Mouse (Mus musculus) stomach, postnatal 0 days (tissue): ENCODE results near the gene Myzap. TPM values are rescaled to one million over a fixed set of nuclear protein-coding genes. Genes with fewer than 3 reads are reported as not detected.
A peak's percentile ranks its signal among the peaks of the same experiment; 100 is the strongest.

Experiments
- ATAC-seq: fragments of 200-750 bp; cut with Nextera tagmentation; 2 replicates; pipeline ENCODE4 v1.8.0; 2017; ENCODE audit not compliant: low FRiP score, low TSS enrichment
- DNase-seq: peaks from one replicate; pipeline ENCODE4 v3.0.0-alpha.2; 2016; ENCODE audit warnings: low spot score
- H3K27ac ChIP-seq: fragments of 300-500 bp; sonication (generic); replicated peaks from 2 replicates; pipeline ENCODE4 v1.5.1; 2014; ENCODE audit warnings: mild to moderate bottlenecking, control low read depth
- H3K27me3 ChIP-seq: fragments of 300-500 bp; sonication (generic); 2 replicates; pipeline ENCODE4 v1.6.1; 2014; ENCODE audit warnings: low read length; ENCODE audit not compliant: control insufficient read depth, insufficient read depth
- H3K36me3 ChIP-seq: fragments of 300-500 bp; sonication (generic); 2 replicates; pipeline ENCODE4 v1.6.1; 2014; ENCODE audit warnings: low read length, mixed read lengths; ENCODE audit not compliant: control insufficient read depth, insufficient read depth
- H3K4me1 ChIP-seq: fragments of 300-500 bp; sonication (generic); replicated peaks from 2 replicates; pipeline ENCODE4 v1.6.1; 2014; ENCODE audit warnings: antibody characterized with exemption; ENCODE audit not compliant: control insufficient read depth, insufficient read depth
- H3K4me2 ChIP-seq: fragments of 300-500 bp; sonication (generic); replicated peaks from 2 replicates; pipeline ENCODE4 v1.6.1; 2014; ENCODE audit warnings: low read depth, mild to moderate bottlenecking, control low read depth, moderate library complexity
- H3K4me3 ChIP-seq: fragments of 300-500 bp; sonication (generic); 2 replicates; pipeline ENCODE4 v1.5.1; 2014; ENCODE audit warnings: low read depth, low read length, control low read depth
- H3K9ac ChIP-seq: fragments of 300-500 bp; sonication (generic); 2 replicates; pipeline ENCODE4 v1.6.1; 2014; ENCODE audit warnings: mild to moderate bottlenecking, low read length, control low read depth, mixed read lengths
- H3K9me3 ChIP-seq: fragments of 300-500 bp; sonication (generic); 2 replicates; pipeline ENCODE4 v1.6.1; 2016; ENCODE audit warnings: low read length; ENCODE audit not compliant: control insufficient read depth
- CTCF ChIP-seq: IDR thresholded peaks from 2 replicates; pipeline ENCODE4 v1.5.1; 2016; ENCODE audit warnings: antibody characterized with exemption, low read depth, mild to moderate bottlenecking, moderate library complexity
- EP300 ChIP-seq: optimal IDR thresholded peaks from 2 replicates; pipeline ENCODE3; 2016; ENCODE audit warnings: antibody characterized with exemption
- WGBS: fragments of 180-500 bp; shearing (Covaris S2); extraction: QIAGEN DNeasy Blood & Tissue Kit; methylation state at CpG from one replicate; pipeline ENCODE4 v1.1.7; 2014; 5-methylcytosine and 5-hydroxymethylcytosine counted together
- polyA plus RNA-seq: library from polyadenylated mRNA; unstranded; fragments of >200 nt; fragmentation: Nextera tagmentation; extraction: Ambion mirVana; gene quantifications from 2 replicates; pipeline ENCODE4 v1.2.1, GENCODE M21; 2015

Gene Myzap
- polyA plus RNA-seq, 1 experiment from 2014 or later: 25.7 TPM

DNA sequence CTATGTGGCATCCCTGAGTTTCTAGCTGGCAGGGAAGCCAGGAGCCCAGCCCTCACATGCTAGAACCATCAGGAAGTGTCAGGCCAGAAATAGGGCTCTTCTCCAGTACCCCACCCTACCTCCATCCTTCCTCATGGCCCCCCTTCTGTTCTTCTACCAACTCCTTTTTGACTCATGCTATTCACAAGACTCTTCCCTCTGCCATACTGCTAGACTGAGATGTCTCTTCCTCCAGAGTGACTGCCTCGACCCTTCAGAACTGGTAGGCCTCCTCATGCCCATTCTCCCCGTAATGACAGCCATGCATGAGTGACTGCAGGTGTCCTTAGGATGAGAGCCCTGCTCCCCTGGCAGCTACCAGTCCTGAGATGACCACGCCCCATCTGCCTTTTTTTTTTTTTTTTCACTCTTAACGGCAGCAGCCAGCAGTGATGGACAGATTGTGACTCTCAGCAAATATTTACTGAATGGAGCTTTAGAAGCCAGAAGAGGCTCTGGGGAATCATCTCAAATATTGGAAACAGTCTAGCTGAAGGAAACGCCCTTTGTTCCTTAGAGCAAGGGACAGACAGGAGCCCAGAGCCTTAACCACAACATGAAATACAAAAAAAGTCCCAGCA, 23.7 kb downstream of the Myzap start:
- 34% methylated on average over 5 of the region's 5 CpGs for WGBS

DNA sequence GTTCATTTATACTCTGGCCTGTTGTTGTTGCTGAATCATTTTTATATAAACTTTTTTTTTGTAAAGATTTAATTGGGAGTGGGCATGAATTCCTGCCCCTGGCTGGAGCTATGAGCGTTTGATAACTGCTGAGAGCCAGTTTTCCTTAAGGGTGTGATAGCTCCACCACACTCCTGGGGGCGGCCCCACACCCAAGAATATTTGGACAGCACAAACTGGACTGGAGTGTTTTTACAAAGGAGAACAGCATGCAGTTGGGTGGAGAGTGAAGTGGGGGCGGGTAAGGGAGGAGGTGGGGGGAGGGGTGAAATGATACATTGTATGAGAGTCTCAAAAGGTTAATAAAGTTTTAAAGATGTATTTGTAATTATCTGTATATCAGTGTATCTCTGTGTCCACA, 24.8 kb downstream of the Myzap start:
- Histone ChIP-seq H3K4me1 (peaks cover 4% of the 10 kb centered on the region; the same call in 1 of the 2 replicates), H3K27ac (peak overlapping the region; percentile 69), H3K9me3 (no peaks in the 10 kb centered on the region), H3K9ac (no peak overlapping the region), H3K36me3 (no peaks in the 10 kb centered on the region), H3K27me3 (no peaks in the 10 kb centered on the region), H3K4me3 (no peak overlapping the region), H3K4me2 (no peak overlapping the region)
- TF ChIP-seq CTCF: no peak
- DNase-seq (no peak), ATAC-seq (no peak)
- WGBS: 51% methylated on average over 3 of the region's 3 CpGs

More for the DNA sequence above, 23.7 kb downstream of the Myzap start:
- no peak for TF ChIP-seq CTCF
- no peak for TF ChIP-seq EP300
- Histone ChIP-seq H3K4me2 (no peak overlapping the region), H3K27me3 (no peaks in the 10 kb centered on the region), H3K36me3 (no peaks in the 10 kb centered on the region), H3K9me3 (no peaks in the 10 kb centered on the region), H3K4me1 (peaks cover 4% of the 10 kb centered on the region; the same call in 1 of the 2 replicates), H3K4me3 (no peak overlapping the region), H3K9ac (no peak overlapping the region), H3K27ac (peak overlapping the region; percentile 69)
- DNase-seq: no peak
- ATAC-seq: peak; percentile 26

DNA sequence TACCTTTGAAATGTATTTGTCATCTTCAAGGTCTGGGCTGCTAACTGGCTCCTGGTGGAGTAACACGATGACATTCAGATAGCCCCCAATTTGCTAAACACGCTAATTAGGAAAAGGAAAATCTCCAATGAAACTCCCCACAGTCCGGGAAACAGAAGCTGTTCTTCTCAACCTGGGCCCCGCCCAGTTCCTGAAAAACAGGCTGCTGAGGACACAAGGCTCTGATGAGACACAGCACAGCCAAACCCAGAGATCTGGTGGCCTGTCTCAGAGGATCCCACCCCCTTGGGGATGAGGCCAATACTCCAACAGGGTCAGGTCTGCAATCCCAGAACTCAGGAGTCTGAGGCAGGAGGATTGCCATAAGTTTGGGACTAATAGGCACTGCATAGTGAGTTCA, 25.4 kb downstream of the Myzap start:
- Histone ChIP-seq H3K27me3 (no peaks in the 10 kb centered on the region), H3K27ac (peak overlapping the region; percentile 65), H3K4me1 (peaks cover 4% of the 10 kb centered on the region; the same call in 1 of the 2 replicates), H3K4me2 (no peak overlapping the region), H3K4me3 (no peak overlapping the region), H3K36me3 (no peaks in the 10 kb centered on the region), H3K9ac (no peak overlapping the region), H3K9me3 (no peaks in the 10 kb centered on the region)
- TF ChIP-seq CTCF: no peak
- TF ChIP-seq EP300: no peak
- 37% methylated on average over 4 of the region's 4 CpGs for WGBS
- ATAC-seq: no peak
- peak; percentile 59 for DNase-seq

DNA sequence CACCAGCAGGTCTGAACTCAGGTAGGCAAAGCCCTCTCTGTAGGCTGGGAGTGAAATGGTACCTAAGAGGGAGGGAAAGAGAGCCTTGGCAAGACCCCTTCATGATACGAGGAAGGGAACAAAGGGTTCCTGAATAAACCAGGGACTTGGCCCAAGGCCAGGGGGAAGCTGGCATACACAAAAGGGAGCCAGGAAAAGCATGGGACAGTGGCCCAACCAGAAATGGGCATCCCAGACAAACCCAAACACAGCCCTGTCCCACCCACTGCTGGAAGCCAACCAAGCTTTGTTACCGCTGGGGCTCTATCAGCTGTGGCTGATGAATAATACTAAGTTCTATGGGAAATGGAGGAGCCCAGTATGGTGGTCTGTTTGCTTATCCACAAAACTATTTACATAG, 34.4 kb downstream of the Myzap start:
- ATAC-seq (no peak), DNase-seq (peak; percentile 20)
- no peak overlapping the region for H3K27ac ChIP-seq
- H3K27me3 ChIP-seq: no peaks in the 10 kb centered on the region
- no peaks in the 10 kb centered on the region for H3K36me3 ChIP-seq
- H3K9me3 ChIP-seq: no peaks in the 10 kb centered on the region
- no peak overlapping the region for H3K4me2 ChIP-seq
- 16% methylated on average over 2 of the region's 2 CpGs for WGBS
- no peaks in the 10 kb centered on the region for H3K4me1 ChIP-seq
- H3K4me3 ChIP-seq: no peak overlapping the region
- H3K9ac ChIP-seq: no peak overlapping the region
- no peak for TF ChIP-seq EP300
- no peak for TF ChIP-seq CTCF

DNA sequence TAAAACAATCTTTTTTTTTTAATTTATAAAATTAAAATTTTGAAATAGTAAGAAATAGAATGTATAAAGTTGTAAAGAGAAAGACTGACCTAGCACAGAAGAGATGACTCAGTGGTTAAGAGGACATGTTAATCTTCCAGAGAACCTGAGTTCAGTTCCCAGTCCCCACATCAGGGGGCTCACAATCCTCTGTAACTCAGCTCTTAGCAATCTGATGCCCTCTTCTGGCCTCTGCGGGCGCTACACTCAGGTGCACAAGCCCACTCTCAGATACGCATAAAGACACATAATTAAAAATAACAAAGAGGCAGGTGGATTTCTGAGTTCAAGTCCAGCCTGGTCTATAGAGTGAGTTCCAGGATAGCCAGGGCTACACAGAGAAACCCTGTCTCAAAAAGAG, 38.2 kb downstream of the Myzap start:
- no peak for TF ChIP-seq EP300
- TF ChIP-seq CTCF: 0 out of 2 replicates have a peak, but pooled peaks have one; percentile 6
- DNase-seq (no peak), ATAC-seq (no peak)
- H3K36me3 ChIP-seq: no peaks in the 10 kb centered on the region
- H3K9me3 ChIP-seq: no peaks in the 10 kb centered on the region
- no peak overlapping the region for H3K4me3 ChIP-seq
- 97% methylated on average over 3 of the region's 3 CpGs for WGBS
- no peak overlapping the region for H3K9ac ChIP-seq
- no peaks in the 10 kb centered on the region for H3K27me3 ChIP-seq
- H3K4me1 ChIP-seq: no peaks in the 10 kb centered on the region
- H3K27ac ChIP-seq: no peak overlapping the region
- H3K4me2 ChIP-seq: no peak overlapping the region

DNA sequence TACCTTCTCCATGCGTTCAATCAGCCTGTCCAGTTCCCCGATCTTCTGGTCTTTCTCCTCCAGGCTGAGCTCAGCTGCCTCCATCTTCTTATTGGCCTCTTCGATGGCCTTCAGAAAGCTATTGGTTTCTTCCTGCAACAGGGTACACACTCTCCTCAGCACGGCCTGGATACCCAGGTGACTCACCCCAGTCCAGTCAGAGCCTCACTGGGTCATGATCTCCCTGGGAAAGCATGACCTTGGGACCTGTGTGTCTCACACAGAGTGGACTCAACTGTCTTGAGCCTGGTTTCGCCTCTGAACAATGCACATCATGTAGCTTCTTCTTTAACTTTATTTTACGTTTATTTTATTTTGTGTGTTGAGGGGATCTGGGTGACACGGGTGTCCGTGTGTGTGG, 42.0 kb downstream of the Myzap start:
- Histone ChIP-seq H3K9ac (no peak overlapping the region), H3K4me2 (no peak overlapping the region), H3K36me3 (no peaks in the 10 kb centered on the region), H3K4me1 (no peaks in the 10 kb centered on the region), H3K4me3 (no peak overlapping the region), H3K9me3 (no peaks in the 10 kb centered on the region), H3K27me3 (no peaks in the 10 kb centered on the region), H3K27ac (no peak overlapping the region)
- ATAC-seq (no peak), DNase-seq (no peak)
- TF ChIP-seq CTCF: no peak
- 88% methylated on average over 8 of the region's 8 CpGs for WGBS
